Mouse (Mus musculus) E14TG2a.4 (cell line): ENCODE data around the gene Rab3c.

Experiments used
- H3K27me3 ChIP-seq: 2 replicates; pipeline ENCODE4 v1.6.1; 2014; ENCODE audit warnings: low read length, control low read depth; ENCODE audit not compliant: insufficient read depth
- H3K36me3 ChIP-seq: 2 replicates; pipeline ENCODE4 v1.6.1; 2014; ENCODE audit warnings: low read length, control low read depth; ENCODE audit not compliant: insufficient read depth
- H3K4me1 ChIP-seq: replicated peaks from 2 replicates; pipeline ENCODE4 v1.6.1; 2014; ENCODE audit warnings: low read depth, low read length, control low read depth
- H3K4me3 ChIP-seq: replicated peaks from 2 replicates; pipeline ENCODE4 v1.5.1; 2014; ENCODE audit warnings: mild to moderate bottlenecking, low read length
- H3K9me3 ChIP-seq: 2 replicates; pipeline ENCODE4 v1.6.1; 2014; ENCODE audit warnings: low read length, control low read depth
- CTCF ChIP-seq: conservative IDR thresholded peaks from 2 replicates; pipeline ENCODE4 v1.5.1; 2014; ENCODE audit warnings: low read length
- NANOG ChIP-seq: IDR thresholded peaks from 2 replicates; pipeline ENCODE4 v1.6.1; 2014; ENCODE audit warnings: borderline replicate concordance, low read length, mixed read lengths
- POU5F1 ChIP-seq: IDR thresholded peaks from 2 replicates; pipeline ENCODE4 v1.6.1; 2014; ENCODE audit warnings: low read length, borderline replicate concordance

Rab3c gene

DNA sequence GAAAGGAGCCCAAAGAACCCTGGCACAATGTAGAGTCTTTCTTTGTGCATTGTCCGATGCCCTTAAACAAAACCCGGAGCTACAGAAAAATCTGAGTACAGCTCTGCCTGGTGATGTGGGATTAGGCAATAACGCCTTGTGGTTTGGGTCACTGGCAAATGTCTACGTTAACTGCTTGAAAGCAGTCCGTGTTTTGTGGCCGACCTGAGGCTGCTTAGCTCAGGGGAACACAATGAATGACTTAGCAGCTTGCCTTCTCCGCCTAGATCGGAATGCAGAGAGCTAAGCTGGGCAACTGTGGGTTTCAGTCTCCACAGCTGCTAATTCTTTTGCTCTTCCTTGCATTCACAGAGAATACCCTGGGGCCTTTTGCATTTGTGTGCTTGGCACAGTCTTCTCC lies 226.3 kb downstream of the Rab3c start:
- TF ChIP-seq CTCF (no peak), NANOG (no peak), POU5F1 (no peak)
- Histone ChIP-seq H3K4me3 (no peak overlapping the region), H3K9me3 (peaks cover 11% of the 10 kb centered on the region)

DNA sequence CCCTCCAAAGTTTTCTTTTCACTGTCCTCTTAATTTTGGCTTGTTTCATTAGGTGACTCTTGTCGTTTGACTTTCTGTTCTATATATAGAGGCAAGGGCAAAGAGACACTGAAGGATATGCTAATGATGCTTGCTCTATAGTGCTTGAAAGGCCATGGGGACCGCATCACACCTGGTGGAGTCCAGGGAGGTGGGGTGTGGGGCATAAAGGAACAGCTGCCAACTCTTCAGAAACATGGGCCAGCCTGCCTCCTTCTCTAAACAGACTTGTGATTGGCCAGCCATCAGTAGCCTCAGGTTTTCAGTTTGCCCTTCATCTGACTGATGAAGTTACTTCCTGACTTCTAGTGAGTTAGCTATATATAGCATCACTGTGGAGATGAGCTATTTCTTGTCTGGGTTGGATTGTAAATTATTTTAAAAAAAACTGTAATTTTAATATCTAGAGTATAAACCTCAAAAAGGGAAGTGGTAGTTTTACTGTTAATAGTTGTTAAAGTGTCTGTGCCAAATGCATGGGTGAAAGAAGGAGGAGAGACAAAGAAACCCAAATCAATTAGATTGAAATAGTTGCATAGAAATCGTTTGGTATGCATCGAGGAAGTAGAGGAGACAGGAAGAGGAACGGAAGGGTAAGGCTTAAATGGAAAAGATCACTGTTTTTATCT lies 231.9 kb downstream of the Rab3c start:
- no peaks in the 10 kb centered on the region for H3K36me3 ChIP-seq
- H3K4me3 ChIP-seq, result no peak overlapping the region
- TF ChIP-seq NANOG (no peak), CTCF (no peak), POU5F1 (no peak)
- H3K27me3 ChIP-seq, result no peaks in the 10 kb centered on the region
- H3K9me3 ChIP-seq, result no peaks in the 10 kb centered on the region
- peaks cover 3% of the 10 kb centered on the region; the same call in 1 of the 2 replicates for H3K4me1 ChIP-seq

More for the DNA sequence above, 226.3 kb downstream of the Rab3c start:
- no peaks in the 10 kb centered on the region for H3K36me3 ChIP-seq
- no peaks in the 10 kb centered on the region for H3K27me3 ChIP-seq
- H3K4me1 ChIP-seq, result no peaks in the 10 kb centered on the region

DNA sequence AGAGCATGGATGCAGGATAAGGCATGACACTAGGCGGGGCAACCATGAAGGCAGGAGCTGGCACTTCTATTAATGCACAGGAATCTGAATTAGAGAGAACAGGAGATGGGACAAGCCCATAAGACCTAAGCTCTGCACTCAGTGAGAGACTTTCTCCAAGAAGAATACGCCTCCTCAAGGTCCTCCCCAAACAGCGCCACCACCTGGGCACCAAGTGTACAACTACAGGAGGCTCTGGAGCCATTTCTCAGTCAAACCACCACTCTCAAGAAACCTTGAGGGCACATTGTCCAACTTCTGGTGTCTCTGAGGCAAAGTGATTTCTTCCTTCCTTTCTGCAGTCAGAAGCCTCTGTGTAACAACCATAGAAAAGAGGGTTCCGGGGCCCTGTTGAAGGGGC lies 236.4 kb downstream of the Rab3c start:
- no peaks in the 10 kb centered on the region for H3K36me3 ChIP-seq
- H3K9me3 ChIP-seq, result no peaks in the 10 kb centered on the region
- H3K4me1 ChIP-seq, result peaks cover 4% of the 10 kb centered on the region; the same call in 1 of the 2 replicates
- H3K4me3 ChIP-seq, result no peak overlapping the region
- H3K27me3 ChIP-seq, result no peaks in the 10 kb centered on the region
- no peak for TF ChIP-seq NANOG
- TF ChIP-seq CTCF, result peak; percentile 84

DNA sequence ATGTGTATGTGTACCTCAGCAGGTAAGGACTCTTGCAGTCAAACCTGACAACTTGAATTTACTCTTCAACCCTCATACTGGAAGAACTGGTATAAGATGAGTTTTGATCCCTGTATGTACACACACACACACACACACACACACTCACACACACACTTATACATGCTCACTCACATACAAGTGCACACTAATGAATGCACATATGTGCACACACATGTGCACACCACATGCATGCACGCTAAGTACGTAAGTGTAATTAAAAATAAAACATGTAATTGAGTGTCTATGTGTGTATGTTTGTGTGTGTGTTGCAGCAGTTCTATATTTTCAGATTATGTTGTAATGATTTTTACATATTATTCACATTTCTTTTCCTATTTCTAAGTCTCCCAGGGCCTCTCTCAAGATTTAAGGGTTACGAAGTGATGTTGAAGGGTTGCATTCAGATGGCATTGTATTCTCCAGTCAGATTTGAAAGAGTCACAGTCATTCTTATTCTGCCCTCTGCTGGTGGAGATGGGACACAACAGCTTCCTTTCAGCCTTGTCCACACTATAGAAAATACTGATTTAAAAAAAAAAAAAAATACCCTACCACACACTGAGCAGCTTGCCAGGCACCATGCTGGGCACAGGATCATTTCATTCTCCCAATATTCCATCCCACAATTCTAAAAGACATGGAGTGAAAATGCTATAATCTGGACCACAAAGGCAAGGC lies 240.9 kb downstream of the Rab3c start:
- Histone ChIP-seq H3K9me3 (no peaks in the 10 kb centered on the region), H3K4me1 (peaks cover 16% of the 10 kb centered on the region), H3K36me3 (no peaks in the 10 kb centered on the region), H3K4me3 (no peak overlapping the region), H3K27me3 (no peaks in the 10 kb centered on the region)
- no peak for TF ChIP-seq POU5F1
- TF ChIP-seq CTCF, result peak; percentile 71

DNA sequence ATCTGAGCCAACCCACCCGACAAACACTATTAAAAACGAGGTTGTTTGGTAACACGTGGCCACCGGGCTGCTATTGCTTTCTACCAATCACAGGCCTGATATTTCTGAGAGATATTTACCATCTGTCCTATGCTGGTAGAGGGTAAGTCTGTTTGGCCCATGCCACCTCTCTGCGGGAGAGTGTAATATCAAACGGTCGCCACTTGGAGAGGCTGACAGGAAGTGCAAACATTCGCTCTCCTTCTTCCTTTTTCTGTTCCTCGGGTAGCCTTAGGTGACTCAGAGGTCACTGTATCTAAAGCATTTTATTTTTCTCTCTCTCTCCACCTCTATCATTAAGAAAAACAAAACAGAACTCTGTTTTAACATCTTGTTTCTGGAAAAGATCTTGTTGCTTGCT lies 241.6 kb downstream of the Rab3c start:
- Histone ChIP-seq H3K27me3 (no peaks in the 10 kb centered on the region), H3K9me3 (no peaks in the 10 kb centered on the region), H3K36me3 (no peaks in the 10 kb centered on the region), H3K4me3 (no peak overlapping the region), H3K4me1 (peaks cover 16% of the 10 kb centered on the region)
- TF ChIP-seq CTCF, result no peak

DNA sequence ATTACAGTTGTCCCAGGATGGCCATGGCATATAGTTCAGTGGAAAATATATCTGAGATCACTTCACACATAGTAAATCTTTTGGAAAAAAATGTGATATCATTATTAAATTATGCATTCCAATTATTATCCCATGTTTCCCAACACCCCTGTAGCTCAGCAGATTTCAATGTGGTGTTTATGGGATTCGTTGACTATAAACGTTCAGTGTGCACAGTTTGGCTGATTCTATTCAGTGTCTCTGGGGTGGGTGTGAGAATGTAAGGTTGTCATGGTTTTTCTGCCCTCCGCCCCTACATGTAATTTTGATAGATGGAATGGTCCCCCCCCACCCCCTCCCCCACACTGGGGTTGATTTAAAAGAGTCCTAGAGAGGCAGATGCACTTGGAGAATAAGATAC lies 242.3 kb downstream of the Rab3c start:
- Histone ChIP-seq H3K36me3 (no peaks in the 10 kb centered on the region), H3K4me1 (peaks cover 16% of the 10 kb centered on the region), H3K9me3 (no peaks in the 10 kb centered on the region), H3K27me3 (0 out of 2 replicates have a peak, but pooled peaks cover under 1% of the 10 kb centered on the region), H3K4me3 (no peak overlapping the region)
- no peak for TF ChIP-seq NANOG
- TF ChIP-seq POU5F1, result no peak
- TF ChIP-seq CTCF, result no peak

DNA sequence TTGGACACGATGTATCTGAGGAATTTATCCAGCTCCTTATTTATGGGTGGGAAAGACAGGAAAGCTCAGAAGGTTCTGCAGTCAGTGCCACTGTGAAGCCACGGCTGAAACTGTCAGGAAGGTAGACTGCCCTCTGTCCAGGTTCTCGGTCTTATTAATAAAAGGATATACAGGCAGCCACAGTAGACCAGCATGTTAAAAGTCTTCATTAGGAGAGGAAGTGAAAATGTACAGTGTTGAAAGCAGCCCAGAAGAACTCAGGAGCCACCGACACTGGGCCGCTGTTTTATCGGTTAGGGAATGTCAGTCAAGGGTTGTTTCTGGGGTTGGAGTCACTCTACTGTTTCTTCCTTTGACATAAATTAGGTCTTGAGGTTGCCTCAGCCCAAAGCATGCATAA lies 245.9 kb downstream of the Rab3c start:
- Histone ChIP-seq H3K27me3 (peaks cover 6% of the 10 kb centered on the region; the same call in 1 of the 2 replicates), H3K36me3 (no peaks in the 10 kb centered on the region), H3K9me3 (no peaks in the 10 kb centered on the region), H3K4me1 (peaks cover 33% of the 10 kb centered on the region), H3K4me3 (no peak overlapping the region)
- no peak for TF ChIP-seq CTCF
- no peak for TF ChIP-seq POU5F1
- TF ChIP-seq NANOG, result no peak

DNA sequence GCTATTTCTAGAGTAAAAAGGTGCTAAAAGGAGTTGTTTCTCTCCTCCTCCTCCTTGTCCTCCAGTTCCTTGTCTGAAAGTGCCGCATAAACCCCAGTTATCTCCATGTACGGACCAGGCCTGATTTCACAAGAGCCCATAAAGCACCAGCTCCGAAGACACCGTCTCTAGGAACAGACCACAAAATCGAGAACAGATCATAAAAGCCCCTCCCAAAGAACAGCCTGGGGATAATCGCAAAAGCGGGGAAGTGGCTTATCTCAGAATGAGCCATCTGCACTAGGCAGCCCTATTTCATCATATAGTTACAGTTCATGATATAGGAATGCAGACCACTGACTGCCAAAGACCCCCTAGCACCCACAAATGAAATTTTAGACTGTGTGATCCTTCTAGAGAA lies 246.8 kb downstream of the Rab3c start:
- Histone ChIP-seq H3K4me3 (no peak overlapping the region), H3K27me3 (peaks cover 6% of the 10 kb centered on the region; the same call in 1 of the 2 replicates), H3K4me1 (peaks cover 27% of the 10 kb centered on the region), H3K36me3 (no peaks in the 10 kb centered on the region), H3K9me3 (no peaks in the 10 kb centered on the region)
- no peak for TF ChIP-seq NANOG
- no peak for TF ChIP-seq CTCF
- no peak for TF ChIP-seq POU5F1

DNA sequence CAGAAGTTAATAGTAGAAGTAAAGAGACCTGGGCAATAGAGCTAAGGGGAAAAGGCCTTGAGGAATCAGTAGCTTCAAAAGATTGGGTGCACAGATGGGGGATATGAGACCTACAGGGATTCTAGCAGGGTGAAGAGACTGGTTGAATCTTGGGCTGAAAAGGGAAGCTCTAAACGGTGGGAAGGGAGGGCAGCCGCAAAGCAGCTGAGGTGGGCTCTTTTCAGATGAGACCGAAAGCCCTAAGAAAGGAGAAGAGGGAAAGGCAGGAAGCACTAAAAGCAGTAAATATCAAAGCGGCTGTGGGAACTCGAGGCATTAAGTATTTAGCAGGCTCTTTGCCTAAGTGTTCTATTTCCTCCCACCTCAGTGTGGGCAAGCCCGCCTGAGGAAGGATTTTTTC lies 248.9 kb downstream of the Rab3c start:
- TF ChIP-seq NANOG (no peak), POU5F1 (no peak), CTCF (no peak)
- H3K36me3 ChIP-seq, result no peaks in the 10 kb centered on the region
- H3K9me3 ChIP-seq, result 0 out of 2 replicates have a peak, but pooled peaks cover 6% of the 10 kb centered on the region
- H3K27me3 ChIP-seq, result peaks cover 6% of the 10 kb centered on the region; the same call in 1 of the 2 replicates
- peaks cover 16% of the 10 kb centered on the region for H3K4me1 ChIP-seq
- H3K4me3 ChIP-seq, result no peak overlapping the region
